Mouse (Mus musculus) embryonic facial prominence, embryonic 10.5 days (tissue): Measurements from ENCODE around the gene Tex19.2. TPM values are rescaled to one million over a fixed set of nuclear protein-coding genes. Genes with fewer than 3 reads are reported as not detected.
"Not testable (repeated sequence)": the region's sequence is repeated elsewhere in the genome, so short reads cannot be mapped to it uniquely, and the experiment has no call there.

ENCODE experiments used
- DNase-seq: peaks from one replicate; pipeline ENCODE4 v3.0.0-alpha.2; 2017; ENCODE audit warnings: low spot score
- H3K27ac ChIP-seq: fragments of 300-500 bp; sonication (generic); replicated peaks from 2 replicates; pipeline ENCODE4 v1.5.1; 2016; ENCODE audit warnings: mild to moderate bottlenecking
- H3K27me3 ChIP-seq: fragments of 300-500 bp; sonication (generic); replicated peaks from 2 replicates; pipeline ENCODE4 v1.6.1; 2016; ENCODE audit warnings: low read depth, mild to moderate bottlenecking; ENCODE audit not compliant: poor library complexity, severe bottlenecking
- H3K36me3 ChIP-seq: fragments of 300-500 bp; sonication (generic); replicated peaks from 2 replicates; pipeline ENCODE4 v1.6.1; 2016; ENCODE audit warnings: mild to moderate bottlenecking, moderate library complexity
- H3K4me1 ChIP-seq: fragments of 300-500 bp; sonication (generic); 2 replicates; pipeline ENCODE4 v1.6.1; 2016
- H3K4me3 ChIP-seq: fragments of 300-500 bp; sonication (generic); 2 replicates; pipeline ENCODE4 v1.5.1; 2016; ENCODE audit warnings: mild to moderate bottlenecking, moderate library complexity
- H3K9me3 ChIP-seq: fragments of 300-500 bp; sonication (generic); 2 replicates; pipeline ENCODE4 v1.6.1; 2016; ENCODE audit warnings: mild to moderate bottlenecking
- WGBS: fragments of 180-500 bp; shearing (Covaris S2); methylation state at CpG from one replicate; pipeline ENCODE4 v1.1.7; 2016; 5-methylcytosine and 5-hydroxymethylcytosine counted together
- polyA plus RNA-seq: library from polyadenylated mRNA; unstranded; fragments of >200 nt; fragmentation: Nextera tagmentation; extraction: Ambion mirVana; gene quantifications from 2 replicates; pipeline ENCODE4 v1.2.1, GENCODE M21; 2016

Gene Tex19.2
- polyA plus RNA-seq, 1 experiment from 2014 or later = not detected

DNA sequence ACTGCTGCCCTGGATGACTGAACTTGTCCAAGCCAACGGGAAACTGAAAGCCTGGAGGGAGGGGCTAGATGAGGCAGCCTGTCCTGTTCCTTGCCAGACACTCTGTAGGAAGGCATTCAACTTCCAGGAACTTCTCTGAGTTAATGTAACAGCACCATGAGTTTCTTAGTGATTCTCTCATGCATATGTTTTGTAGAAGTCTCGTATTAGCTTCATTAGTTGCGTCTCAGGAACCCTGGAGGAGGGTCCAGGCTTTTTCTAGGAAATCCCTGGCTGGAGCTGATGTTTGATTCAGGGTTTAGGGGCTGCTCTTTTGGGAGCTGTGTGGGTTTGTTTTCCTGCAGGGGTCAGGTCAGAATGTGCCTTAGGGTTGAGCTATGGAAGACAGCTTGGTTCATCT lies 37.4 kb downstream of the Tex19.2 start, which contains the start of gene Sectm1a:
Gene Sectm1a (minus strand): TSS at position 101 of the 400 bp plus-strand sequence.
- no peaks in the 10 kb centered on the region for H3K36me3 ChIP-seq
- no peak within 1 kb of the TSS for H3K4me3 ChIP-seq
- H3K27me3 ChIP-seq = no peaks in the 10 kb centered on the region
- DNase-seq = no peak
- no peak within 1 kb of the TSS for H3K27ac ChIP-seq
- no peaks in the 10 kb centered on the region for H3K4me1 ChIP-seq
- 70% methylated on average over 3 of the region's 3 CpGs for WGBS
- H3K9me3 ChIP-seq = no peaks in the 10 kb centered on the region

DNA sequence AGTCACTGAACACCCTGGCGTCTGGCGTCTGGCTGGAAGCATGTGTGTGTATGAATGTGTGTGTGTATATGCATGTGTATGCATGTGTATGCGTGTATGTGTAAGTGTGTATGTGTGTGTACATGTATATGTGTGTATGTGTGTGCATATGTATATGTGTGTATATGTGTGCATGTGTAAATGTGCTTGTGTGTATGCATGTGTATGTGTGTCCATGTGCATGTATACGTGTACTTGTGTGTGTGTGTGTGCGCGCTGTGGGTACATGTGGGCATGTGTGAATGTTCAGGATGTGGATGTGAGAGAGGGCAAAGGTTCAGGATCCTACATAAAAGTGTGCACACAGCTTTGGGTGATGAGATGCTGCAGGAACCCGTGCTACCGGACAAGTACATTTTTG lies 38.1 kb downstream of the Tex19.2 start:
- no peak for DNase-seq
- H3K27ac ChIP-seq = no peak overlapping the region
- 87% methylated on average over 8 of the region's 8 CpGs for WGBS
- H3K4me1 ChIP-seq = no peaks in the 10 kb centered on the region
- H3K27me3 ChIP-seq = no peaks in the 10 kb centered on the region
- no peaks in the 10 kb centered on the region for H3K9me3 ChIP-seq
- no peak overlapping the region for H3K4me3 ChIP-seq
- H3K36me3 ChIP-seq = no peaks in the 10 kb centered on the region

DNA sequence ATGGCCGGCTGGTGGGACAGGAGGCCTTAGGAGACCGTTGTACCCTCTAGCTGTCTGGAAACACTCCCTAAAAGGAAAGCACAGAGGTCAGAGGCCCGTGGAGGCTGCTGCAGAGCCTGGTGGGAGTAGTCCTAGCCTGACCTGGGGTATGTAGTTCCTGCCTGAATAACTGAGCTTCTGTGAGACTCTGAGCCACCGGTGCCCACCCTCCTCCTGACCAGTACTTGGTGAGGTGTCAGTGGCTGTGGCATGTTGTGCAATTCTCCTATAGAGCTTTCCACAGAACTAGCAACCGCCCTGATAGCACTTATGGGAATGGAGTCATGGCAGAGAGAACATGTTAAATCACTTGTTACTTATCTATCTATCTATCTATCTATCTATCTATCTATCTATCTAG lies 42.8 kb downstream of the Tex19.2 start:
- DNase-seq = no peak
- H3K9me3 ChIP-seq = no peaks in the 10 kb centered on the region
- H3K4me3 ChIP-seq = no peak overlapping the region
- H3K27ac ChIP-seq = no peak overlapping the region
- H3K27me3 ChIP-seq = no peaks in the 10 kb centered on the region
- no peaks in the 10 kb centered on the region for H3K36me3 ChIP-seq
- WGBS = 76% methylated on average over 5 of the region's 5 CpGs
- no peaks in the 10 kb centered on the region for H3K4me1 ChIP-seq

DNA sequence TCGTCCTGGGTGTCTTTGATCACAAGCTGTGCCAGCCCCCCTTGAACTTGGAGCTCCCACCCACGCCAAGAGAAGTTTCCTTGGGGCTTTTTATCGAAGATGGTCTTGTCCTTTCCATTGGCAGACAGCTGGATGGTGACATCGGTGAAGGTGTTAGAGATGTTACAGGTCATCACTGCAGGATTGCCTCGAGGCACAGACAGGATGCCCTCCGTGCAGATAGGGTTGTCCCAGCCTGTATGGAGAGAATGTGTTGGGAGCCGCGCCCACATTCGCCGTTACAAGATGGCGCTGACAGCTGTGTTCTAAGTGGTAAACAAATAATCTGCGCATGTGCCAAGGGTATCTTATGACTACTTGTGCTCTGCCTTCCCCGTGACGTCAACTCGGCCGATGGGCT lies 48.8 kb downstream of the Tex19.2 start:
- DNase-seq, H3K4me1 ChIP-seq, H3K36me3 ChIP-seq, H3K9me3 ChIP-seq, H3K27ac ChIP-seq, H3K27me3 ChIP-seq, H3K4me3 ChIP-seq: not testable (repeated sequence)
- whole genome bisulfite sequencing = 92% methylated on average over 12 of the region's 16 CpGs

DNA sequence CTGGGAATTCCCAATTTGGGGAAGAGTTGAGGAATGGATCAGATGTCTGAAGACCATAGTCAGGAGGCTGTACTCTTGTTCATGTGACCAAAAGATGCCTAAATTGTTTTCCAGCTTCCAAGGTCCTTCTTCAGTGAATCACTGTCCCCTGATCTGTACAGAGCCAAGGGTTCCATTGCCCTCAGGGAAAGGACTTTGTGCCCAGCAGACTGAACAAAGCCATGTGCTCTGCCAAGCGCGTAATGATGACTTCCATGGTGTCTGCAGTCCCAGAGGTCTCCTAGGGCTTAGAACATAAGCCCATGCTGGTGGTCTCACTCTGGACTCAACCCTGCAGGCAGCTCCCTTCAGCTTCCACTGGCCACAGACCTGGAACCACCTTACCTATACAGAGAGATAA lies 50.6 kb downstream of the Tex19.2 start:
- no peaks in the 10 kb centered on the region for H3K36me3 ChIP-seq
- 0 out of 2 replicates have a peak, but pooled peaks cover 3% of the 10 kb centered on the region for H3K9me3 ChIP-seq
- H3K27me3 ChIP-seq = no peaks in the 10 kb centered on the region
- peaks cover 8% of the 10 kb centered on the region; the same call in 1 of the 2 replicates for H3K4me1 ChIP-seq
- WGBS = 86% methylated on average over 2 of the region's 2 CpGs
- H3K4me3 ChIP-seq = no peak overlapping the region
- H3K27ac ChIP-seq = no peak overlapping the region
- DNase-seq = no peak

Other genes with a start within 250 kb of the Tex19.2 start
- 6.5 and 6.8 TPM in 2 replicates for gene Ccdc57, start 185.8 kb downstream of the Tex19.2 start, polyA plus RNA-seq
- gene Slc16a3, start 170.2 kb downstream of the Tex19.2 start, polyA plus RNA-seq = 131 and 182 TPM in 2 replicates
- 129 and 133 TPM in 2 replicates for gene Csnk1d, start 127.3 kb downstream of the Tex19.2 start, polyA plus RNA-seq
- not detected in 2 replicates for gene Cd7, start 79.3 kb downstream of the Tex19.2 start, polyA plus RNA-seq
- gene Sectm1b, start 55.1 kb downstream of the Tex19.2 start, polyA plus RNA-seq = not detected in 2 replicates
- not detected in 2 replicates for gene Sectm1a, start 37.5 kb downstream of the Tex19.2 start, polyA plus RNA-seq
- gene Tex19.1, start 27.5 kb upstream of the Tex19.2 start, polyA plus RNA-seq = 0.11 TPM in 1 of 2 replicates, not detected in the other
- gene Uts2r, start 41.6 kb upstream of the Tex19.2 start, polyA plus RNA-seq = 0.09 TPM in 1 of 2 replicates, not detected in the other
- gene Hexdc, start 85.8 kb upstream of the Tex19.2 start, polyA plus RNA-seq = 5.1 and 5.5 TPM in 2 replicates
- gene Ogfod3, start 86.0 kb upstream of the Tex19.2 start, polyA plus RNA-seq = 18.5 and 21.6 TPM in 2 replicates
- 29.4 and 31.4 TPM in 2 replicates for gene Cybc1, start 110.6 kb upstream of the Tex19.2 start, polyA plus RNA-seq
- 55.6 and 56.8 TPM in 2 replicates for gene Narf, start 118.6 kb upstream of the Tex19.2 start, polyA plus RNA-seq
- gene Foxk2, start 141.3 kb upstream of the Tex19.2 start, polyA plus RNA-seq = 9.4 and 10.1 TPM in 2 replicates
- 101 and 103 TPM in 2 replicates for gene Wdr45b, start 235.8 kb upstream of the Tex19.2 start, polyA plus RNA-seq